Mouse (Mus musculus): Measurements from ENCODE around the gene Prkci. TPM values are rescaled to one million over a fixed set of nuclear protein-coding genes. Genes with fewer than 3 reads are reported as not detected.
A peak's percentile ranks its signal among the peaks of the same experiment; 100 is the strongest.

Gene Prkci
- polyA plus RNA-seq, 1 experiment = 41.4 TPM

- no peaks in the 10 kb centered on the region; the same call in 1 of the 2 replicates for H3K4me1 ChIP-seq (ENCODE audit: control insufficient read depth, insufficient read depth, low read length)
Observed at GRCm38 (mm10) chr3:30993066-30993573, 2.4 kb upstream of the Prkci start.

GRCm38 (mm10) chr3:30994859-30995258, 688 bp upstream of the Prkci start:
- peaks cover under 1% of the 10 kb centered on the region; the same call in 1 of the 2 replicates for H3K4me1 ChIP-seq (ENCODE audit: control insufficient read depth, insufficient read depth, low read length)
- no peak overlapping the region for H3K27ac ChIP-seq (ENCODE audit: insufficient read depth, low read length)
- peak overlapping the region; percentile 62 for H3K4me3 ChIP-seq (ENCODE audit: insufficient read depth, low read length)
- TF ChIP-seq POLR2A (IDR thresholded peaks at IDR 0.05; ENCODE audit: extremely low read depth, insufficient read depth, low read length) (no peak), CTCF (IDR thresholded peaks at IDR 0.05; ENCODE audit: extremely low read depth, insufficient read depth, low read length) (no peak)

More at GRCm38 (mm10) chr3:30993066-30993573, 2.4 kb upstream of the Prkci start:
- TF ChIP-seq CTCF (IDR thresholded peaks at IDR 0.05; ENCODE audit: extremely low read depth, insufficient read depth, low read length) (no peak), POLR2A (IDR thresholded peaks at IDR 0.05; ENCODE audit: extremely low read depth, insufficient read depth, low read length) (no peak)
- Histone ChIP-seq H3K4me3 (ENCODE audit: insufficient read depth, low read length) (no peak overlapping the region), H3K27ac (ENCODE audit: insufficient read depth, low read length) (no peak overlapping the region)

- peak overlapping the region; percentile 62 for H3K4me3 ChIP-seq (ENCODE audit: insufficient read depth, low read length)
- H3K27ac ChIP-seq (ENCODE audit: insufficient read depth, low read length) = peak overlapping the region; percentile 41; the same call in 1 of the 2 replicates
- peaks cover 2% of the 10 kb centered on the region; the same call in 1 of the 2 replicates for H3K4me1 ChIP-seq (ENCODE audit: control insufficient read depth, insufficient read depth, low read length)
- TF ChIP-seq POLR2A (IDR thresholded peaks at IDR 0.05; ENCODE audit: extremely low read depth, insufficient read depth, low read length) (no peak), CTCF (IDR thresholded peaks at IDR 0.05; ENCODE audit: extremely low read depth, insufficient read depth, low read length) (no peak)
Observed at GRCm38 (mm10) chr3:30995899-30996687, 546 bp downstream of the Prkci start.

- H3K27ac ChIP-seq (ENCODE audit: insufficient read depth, low read length) = no peak overlapping the region
- H3K4me1 ChIP-seq (ENCODE audit: control insufficient read depth, insufficient read depth, low read length) = peaks cover 2% of the 10 kb centered on the region; the same call in 1 of the 2 replicates
- TF ChIP-seq POLR2A (IDR thresholded peaks at IDR 0.05; ENCODE audit: extremely low read depth, insufficient read depth, low read length) (no peak), CTCF (IDR thresholded peaks at IDR 0.05; ENCODE audit: extremely low read depth, insufficient read depth, low read length) (no peak)
- peak overlapping the region; percentile 62; the same call in 1 of the 2 replicates for H3K4me3 ChIP-seq (ENCODE audit: insufficient read depth, low read length)
Observed at GRCm38 (mm10) chr3:30996688-30997014, 1.1 kb downstream of the Prkci start.

GRCm38 (mm10) chr3:30999401-31000017, 4.0 kb downstream of the Prkci start:
- Histone ChIP-seq H3K4me3 (ENCODE audit: insufficient read depth, low read length) (no peak overlapping the region), H3K4me1 (ENCODE audit: control insufficient read depth, insufficient read depth, low read length) (peaks cover 2% of the 10 kb centered on the region; the same call in 1 of the 2 replicates), H3K27ac (ENCODE audit: insufficient read depth, low read length) (no peak overlapping the region)
- TF ChIP-seq POLR2A (IDR thresholded peaks at IDR 0.05; ENCODE audit: extremely low read depth, insufficient read depth, low read length) (no peak), CTCF (IDR thresholded peaks at IDR 0.05; ENCODE audit: extremely low read depth, insufficient read depth, low read length) (no peak)

- H3K4me1 ChIP-seq (ENCODE audit: control insufficient read depth, insufficient read depth, low read length) = peaks cover 2% of the 10 kb centered on the region; the same call in 1 of the 2 replicates
- TF ChIP-seq POLR2A (IDR thresholded peaks at IDR 0.05; ENCODE audit: extremely low read depth, insufficient read depth, low read length) (no peak), CTCF (IDR thresholded peaks at IDR 0.05; ENCODE audit: extremely low read depth, insufficient read depth, low read length) (no peak)
Observed at GRCm38 (mm10) chr3:31000018-31000407, 4.5 kb downstream of the Prkci start.

GRCm38 (mm10) chr3:31001048-31001676, 5.6 kb downstream of the Prkci start:
- Histone ChIP-seq H3K4me3 (ENCODE audit: insufficient read depth, low read length) (no peak overlapping the region), H3K27ac (ENCODE audit: insufficient read depth, low read length) (no peak overlapping the region), H3K4me1 (ENCODE audit: control insufficient read depth, insufficient read depth, low read length) (peaks cover 2% of the 10 kb centered on the region; the same call in 1 of the 2 replicates)
- no peak for TF ChIP-seq POLR2A (IDR thresholded peaks at IDR 0.05; ENCODE audit: extremely low read depth, insufficient read depth, low read length)
- no peak for TF ChIP-seq CTCF (IDR thresholded peaks at IDR 0.05; ENCODE audit: extremely low read depth, insufficient read depth, low read length)

More at GRCm38 (mm10) chr3:31000018-31000407, 4.5 kb downstream of the Prkci start:
- Histone ChIP-seq H3K4me3 (ENCODE audit: insufficient read depth, low read length) (no peak overlapping the region), H3K27ac (ENCODE audit: insufficient read depth, low read length) (no peak overlapping the region)

- no peak overlapping the region for H3K27ac ChIP-seq (ENCODE audit: insufficient read depth, low read length)
- TF ChIP-seq POLR2A (IDR thresholded peaks at IDR 0.05; ENCODE audit: extremely low read depth, insufficient read depth, low read length) = no peak
- no peak for TF ChIP-seq CTCF (IDR thresholded peaks at IDR 0.05; ENCODE audit: extremely low read depth, insufficient read depth, low read length)
- peaks cover 2% of the 10 kb centered on the region; the same call in 1 of the 2 replicates for H3K4me1 ChIP-seq (ENCODE audit: control insufficient read depth, insufficient read depth, low read length)
Observed at GRCm38 (mm10) chr3:31004320-31005209, 9.0 kb downstream of the Prkci start.

More at GRCm38 (mm10) chr3:31004320-31005209, 9.0 kb downstream of the Prkci start:
- no peak overlapping the region for H3K4me3 ChIP-seq (ENCODE audit: insufficient read depth, low read length)
